8 mouse cellular contexts compared by ENCODE assay signal in genomic region chr9:31281011-31281662, GRCm38 (mm10). TPM values are rescaled to one million over a fixed set of nuclear protein-coding genes. Genes with fewer than 3 reads are reported as not detected.
DNase-seq lines count a peak whose midpoint lies in the region; ATAC-seq lines count a peak whose summit lies in the region.

No protein-coding gene starts in this region.

- no peaks in the 10 kb centered on the region for H3K36me3 ChIP-seq in forebrain, embryonic 15.5 days
- H3K36me3 ChIP-seq in hindbrain, embryonic 15.5 days: no peaks in the 10 kb centered on the region
- no peaks in the 10 kb centered on the region for H3K36me3 ChIP-seq in midbrain, embryonic 16.5 days (ENCODE audit: control insufficient read depth, insufficient read depth, low read length)

- H3K27me3 ChIP-seq in forebrain, embryonic 15.5 days: no peaks in the 10 kb centered on the region
- H3K27me3 ChIP-seq in hindbrain, embryonic 15.5 days: no peaks in the 10 kb centered on the region
- H3K27me3 ChIP-seq in midbrain, embryonic 16.5 days (ENCODE audit: control insufficient read depth, insufficient read depth, low read depth, low read length): no peaks in the 10 kb centered on the region

- under 1% methylated on average over 62 of the region's 63 CpGs for WGBS in forebrain, embryonic 15.5 days
- WGBS in hindbrain, embryonic 15.5 days: under 1% methylated on average over 48 of the region's 63 CpGs
- WGBS in midbrain, embryonic 16.5 days: under 1% methylated on average over 31 of the region's 63 CpGs

- no peaks in the 10 kb centered on the region for H3K9me3 ChIP-seq in forebrain, embryonic 15.5 days
- no peaks in the 10 kb centered on the region for H3K9me3 ChIP-seq in hindbrain, embryonic 15.5 days
- no peaks in the 10 kb centered on the region for H3K9me3 ChIP-seq in midbrain, embryonic 16.5 days (replicated peaks; ENCODE audit: control insufficient read depth, low read length, poor library complexity, severe bottlenecking)

- peak; percentile 55 for ATAC-seq in forebrain, embryonic 15.5 days (replicated peaks)
- peak; percentile 67 for ATAC-seq in hindbrain, embryonic 15.5 days (ENCODE audit: low FRiP score, low read depth)
- peak; percentile 59 for ATAC-seq in midbrain, embryonic 16.5 days
- no peak; the same call in 1 of the 2 replicates for ATAC-seq in granulocyte monocyte progenitor cell, adult 5-6 weeks (replicated peaks; ENCODE audit: poor library complexity, severe bottlenecking)

- peak overlapping the region; percentile 95 for H3K4me3 ChIP-seq in brown adipose tissue, adult 24 weeks (ENCODE audit: insufficient read depth, low read depth, low read length)
- peak overlapping the region; percentile 96 for H3K4me3 ChIP-seq in forebrain, embryonic 15.5 days
- peak overlapping the region; percentile 84 for H3K4me3 ChIP-seq in hindbrain, embryonic 15.5 days
- peak overlapping the region; percentile 85 for H3K4me3 ChIP-seq in midbrain, embryonic 16.5 days (ENCODE audit: low read depth, low read length)

- DNase-seq in layer of hippocampus, postnatal 25 days (ENCODE audit: extremely low spot score in 1 of 2, low spot score in 1 of 2): peak; percentile 52 to 77
- DNase-seq in layer of hippocampus, adult 11-12 months (ENCODE audit: low spot score): no peak
- DNase-seq in liver: peak; percentile 85

- peak overlapping the region; percentile 94 for H3K27ac ChIP-seq in brown adipose tissue, adult 24 weeks (replicated peaks; ENCODE audit: low read depth, low read length)
- H3K27ac ChIP-seq in forebrain, embryonic 15.5 days (replicated peaks): peak overlapping the region; percentile 100
- peak overlapping the region; percentile 100 for H3K27ac ChIP-seq in hindbrain, embryonic 15.5 days (replicated peaks)
- peak overlapping the region; percentile 100 for H3K27ac ChIP-seq in midbrain, embryonic 16.5 days (ENCODE audit: low read length)

- H3K9ac ChIP-seq in forebrain, embryonic 15.5 days (replicated peaks): peak overlapping the region; percentile 100
- peak overlapping the region; percentile 98 for H3K9ac ChIP-seq in hindbrain, embryonic 15.5 days
- H3K9ac ChIP-seq in midbrain, embryonic 16.5 days (ENCODE audit: low read depth, low read length): peak overlapping the region; percentile 97

- peak overlapping the region; percentile 81 for H3K4me2 ChIP-seq in forebrain, embryonic 15.5 days (replicated peaks)
- peak overlapping the region; percentile 84 for H3K4me2 ChIP-seq in hindbrain, embryonic 15.5 days
- H3K4me2 ChIP-seq in midbrain, embryonic 16.5 days (ENCODE audit: low read length): peak overlapping the region; percentile 80

- peaks cover 12% of the 10 kb centered on the region; the same call in 1 of the 2 replicates for H3K4me1 ChIP-seq in brown adipose tissue, adult 24 weeks (ENCODE audit: control insufficient read depth, insufficient read depth, insufficient read length, low read length)
- peaks cover 30% of the 10 kb centered on the region for H3K4me1 ChIP-seq in forebrain, embryonic 15.5 days
- peaks cover 23% of the 10 kb centered on the region for H3K4me1 ChIP-seq in hindbrain, embryonic 15.5 days (replicated peaks)
- H3K4me1 ChIP-seq in midbrain, embryonic 16.5 days (ENCODE audit: control insufficient read depth, insufficient read depth, low read length): peaks cover 22% of the 10 kb centered on the region

RNA-seq across cellular contexts. Expression of gene Prdm10, which starts 0.8 kb away (rescaled TPM):
- total RNA-seq in layer of hippocampus, postnatal 25 days (2021): 10 to 100 TPM; 18.7 to 21.0 TPM
- polyA plus RNA-seq in brown adipose tissue, adult 24 weeks (2012; ENCODE audit: insufficient read depth, insufficient read length, missing spikeins): 1.7 and 2.3 TPM in 2 replicates
- 10.2 and 10.4 TPM in 2 replicates for polyA plus RNA-seq in forebrain, embryonic 15.5 days (2015; fragmentation: Nextera tagmentation; extraction: Ambion mirVana)
- polyA plus RNA-seq in hindbrain, embryonic 15.5 days (2015; fragmentation: Nextera tagmentation; extraction: Ambion mirVana): 7.7 and 8.6 TPM in 2 replicates
- polyA plus RNA-seq in midbrain, embryonic 16.5 days (2015; fragmentation: Nextera tagmentation; extraction: Ambion mirVana): 9.4 and 9.6 TPM in 2 replicates
- total RNA-seq in granulocyte monocyte progenitor cell, adult 5-6 weeks (2014; fragmentation: Nextera tagmentation): 12.4 and 14.1 TPM in 2 replicates
- 6.4 and 7.3 TPM in 2 replicates for total RNA-seq in granulocyte monocyte progenitor cell, adult 5-6 weeks (2017)
